Mouse (Mus musculus): Measurements from ENCODE around the gene Shmt2. TPM values are rescaled to one million over a fixed set of nuclear protein-coding genes. Genes with fewer than 3 reads are reported as not detected.

Gene Shmt2
- total RNA-seq, 2 experiments from 2014 or later, result 46.8 to 47.1 TPM

- DNase-seq, result no peak
Measured at GRCm38 (mm10) chr10:127512307-127512666, 10.0 kb downstream of the Shmt2 start.

DNA sequence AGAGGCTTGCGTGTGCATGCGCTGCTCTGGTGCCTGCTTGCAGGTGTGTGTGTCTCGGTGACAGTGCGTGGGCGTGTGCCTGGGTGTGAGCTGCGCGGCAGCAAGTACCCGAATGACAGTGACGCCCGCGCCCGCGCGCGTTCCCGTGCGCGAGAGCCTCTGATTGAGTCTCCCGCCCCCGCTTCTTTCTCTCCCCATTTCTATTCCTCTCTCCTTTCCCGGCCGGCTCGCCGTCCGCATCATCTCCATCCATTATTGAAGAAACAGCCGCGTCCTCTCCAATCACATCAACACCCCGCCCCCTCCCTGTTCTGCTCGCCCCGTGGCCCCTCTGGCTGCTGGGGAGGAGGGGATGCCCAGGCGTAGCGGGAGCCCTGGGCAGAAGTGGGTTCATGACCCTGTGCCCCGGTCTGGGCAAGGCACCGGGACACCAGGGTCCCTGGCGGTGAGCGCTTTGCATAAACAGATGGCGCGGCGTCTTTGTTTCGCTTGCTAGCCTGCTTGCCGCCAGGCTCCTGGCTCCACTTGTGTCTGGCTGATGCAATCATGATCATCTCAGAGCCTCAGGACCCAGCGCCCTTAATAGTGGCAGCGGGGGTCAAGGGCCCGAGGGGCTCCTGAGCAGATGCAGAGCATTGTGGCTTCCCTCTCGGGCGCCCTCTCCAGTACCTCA, 10.5 kb downstream of the Shmt2 start:
- peak; percentile 37 to 53 for DNase-seq

- no peak for DNase-seq
Measured at GRCm38 (mm10) chr10:127510895-127511617, 11.2 kb downstream of the Shmt2 start.

DNA sequence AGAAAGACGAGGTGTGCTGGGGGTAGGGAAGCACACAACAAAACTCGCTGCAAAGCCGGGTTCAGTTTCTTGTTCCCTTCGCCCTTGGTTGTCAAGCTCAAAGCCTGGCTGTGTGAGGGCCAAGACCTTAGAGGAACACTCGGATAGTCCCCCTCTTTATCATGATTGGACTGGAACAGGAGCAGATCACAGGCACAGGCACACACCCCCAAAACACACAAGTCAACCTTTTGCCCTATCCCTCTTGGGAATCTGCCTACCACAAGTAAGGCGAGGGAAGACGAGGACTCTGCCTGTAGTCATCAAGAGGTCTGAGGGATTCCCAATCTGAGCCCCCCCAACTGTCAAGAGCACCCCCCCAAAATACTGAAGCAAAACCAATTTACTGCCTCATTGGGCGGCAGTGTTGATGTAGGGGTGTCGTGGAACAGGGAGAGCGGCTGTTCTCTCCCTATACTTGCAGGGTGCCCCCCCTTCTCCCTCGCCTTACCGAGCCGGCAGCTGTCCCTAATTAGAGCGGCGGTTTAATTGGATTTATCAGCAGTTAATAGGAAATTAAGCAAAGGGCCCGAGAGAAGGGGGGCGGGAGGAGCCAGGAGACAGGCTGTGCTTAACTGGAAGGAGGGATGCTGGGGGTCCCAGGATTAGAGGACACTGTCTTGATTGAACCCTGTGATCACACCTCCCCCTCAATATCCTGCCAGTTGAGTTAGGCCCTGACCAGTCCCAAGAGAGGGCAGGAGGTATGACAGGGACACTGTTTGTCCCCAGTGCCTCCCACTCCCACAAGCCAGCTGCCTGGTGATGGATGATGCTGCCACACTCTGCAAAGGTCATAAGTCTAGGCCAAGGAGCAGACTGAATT, 12.2 kb downstream of the Shmt2 start:
- no peak for DNase-seq

DNA sequence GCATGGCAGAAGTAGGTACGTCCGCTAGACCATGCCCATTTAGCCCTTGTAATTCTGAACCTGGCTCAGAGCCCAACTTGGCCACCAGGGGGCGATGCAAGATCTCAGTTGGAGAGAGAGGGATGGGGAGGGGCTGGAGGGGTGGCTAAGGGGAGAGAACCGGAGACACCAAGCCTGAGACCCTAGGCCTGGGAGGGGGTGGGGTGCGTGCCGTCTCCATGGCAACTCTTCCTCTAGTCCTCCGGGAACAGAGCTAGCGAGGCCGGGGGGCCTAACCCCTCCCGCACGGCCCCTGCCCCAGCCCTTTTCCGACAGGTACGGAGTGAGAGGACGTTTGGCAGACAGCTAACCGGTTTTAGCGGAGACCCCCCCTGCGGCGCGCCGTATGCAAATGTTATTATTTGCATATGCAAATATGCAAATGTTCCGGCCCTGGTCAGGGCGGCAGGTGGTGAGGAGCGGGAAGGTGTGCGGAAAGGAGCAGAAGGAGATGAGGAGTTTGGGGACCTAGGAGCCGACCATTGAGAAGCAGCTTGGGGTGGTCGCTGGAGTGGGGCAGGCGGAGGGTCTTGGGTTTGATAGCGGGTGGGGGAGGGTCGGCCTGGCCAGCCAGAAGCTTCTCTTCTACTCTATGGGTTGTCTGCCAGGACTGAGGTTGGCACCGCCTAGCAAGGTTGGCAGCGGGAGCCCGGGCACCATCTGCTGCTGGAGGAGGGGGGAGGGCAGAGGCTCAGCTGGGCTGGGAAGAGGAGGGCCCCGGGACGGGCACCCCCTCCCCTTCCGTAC, 13.0 kb downstream of the Shmt2 start:
- DNase-seq, result peak; percentile 83 to 88

GRCm38 (mm10) chr10:127508239-127508638, 14.0 kb downstream of the Shmt2 start:
- DNase-seq, result peak; percentile 70 to 76

GRCm38 (mm10) chr10:127500894-127501893, 21.1 kb downstream of the Shmt2 start, which contains the start of gene Stac3:
Stac3 (plus strand) TSS chr10:127501686.
- no peak for DNase-seq

DNA sequence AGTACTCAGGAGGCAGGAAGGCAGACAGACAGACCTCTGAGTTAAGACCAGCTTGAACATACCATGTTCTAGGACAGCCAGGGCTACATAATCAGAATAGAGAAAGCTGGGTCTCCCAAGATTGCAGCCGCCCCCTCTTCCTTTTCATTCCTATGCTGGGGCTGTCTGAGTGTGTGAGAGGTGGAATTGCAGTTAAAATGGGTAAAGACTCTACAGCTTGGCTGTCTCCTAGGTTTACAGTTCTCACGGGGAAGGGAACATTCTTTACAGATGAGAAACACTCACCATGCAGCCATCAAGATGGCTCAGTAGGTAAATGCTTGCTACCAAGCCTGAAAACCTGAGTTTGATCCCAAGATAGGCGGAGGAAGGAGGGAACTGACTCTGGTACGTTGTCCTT, 22.2 kb downstream of the Shmt2 start:
- DNase-seq, result no peak

DNA sequence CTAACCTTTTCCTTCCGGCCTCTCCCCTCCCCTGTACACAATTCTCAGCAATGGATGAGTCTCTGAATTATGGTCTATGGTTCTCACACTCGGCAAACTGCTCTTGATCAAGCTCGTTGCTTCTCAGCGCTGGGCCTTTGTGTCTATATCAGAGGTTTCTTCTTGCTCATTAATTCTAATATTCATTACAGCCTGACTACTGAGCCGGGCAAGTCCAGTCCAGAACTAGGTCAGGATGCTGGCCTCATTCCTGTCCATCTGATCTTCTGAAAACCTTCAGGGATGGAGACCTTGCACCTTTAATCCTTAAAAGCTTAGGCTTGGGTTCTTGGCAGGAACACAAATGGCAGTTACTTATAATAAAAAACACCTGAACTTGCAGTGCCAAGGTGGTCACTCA, 22.7 kb downstream of the Shmt2 start:
- no peak for DNase-seq

- no peak for DNase-seq
Measured at GRCm38 (mm10) chr10:127496156-127496555, 26.1 kb downstream of the Shmt2 start.

GRCm38 (mm10) chr10:127492118-127492517, 30.1 kb downstream of the Shmt2 start:
- DNase-seq, result peak; percentile 45 to 58

GRCm38 (mm10) chr10:127491128-127491512, 31.1 kb downstream of the Shmt2 start:
- DNase-seq, result no peak

GRCm38 (mm10) chr10:127490160-127491127, 31.8 kb downstream of the Shmt2 start:
- DNase-seq, result no peak

- DNase-seq, result no peak
Measured at GRCm38 (mm10) chr10:127488856-127489255, 33.4 kb downstream of the Shmt2 start.

DNA sequence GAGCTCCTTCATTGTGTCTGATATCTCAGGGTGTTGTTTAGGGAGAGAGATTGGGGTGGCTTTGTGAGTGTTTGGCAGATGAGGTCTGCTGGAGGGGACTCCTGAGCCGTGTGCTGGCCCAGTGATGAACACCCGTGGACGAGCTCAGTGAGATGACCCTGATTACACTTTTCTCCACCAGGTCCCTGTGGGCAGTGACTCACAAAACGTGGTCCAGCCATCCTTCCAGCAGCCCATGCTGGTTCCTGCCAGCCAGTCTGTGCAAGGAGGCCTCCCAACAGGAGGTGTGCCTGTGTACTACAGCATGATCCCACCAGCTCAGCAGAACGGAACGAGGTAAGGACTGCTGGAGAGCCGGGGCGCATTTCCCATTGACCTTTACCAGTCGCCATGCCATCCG, 37.0 kb downstream of the Shmt2 start:
- DNase-seq, result no peak

GRCm38 (mm10) chr10:127480833-127481813, 41.1 kb downstream of the Shmt2 start:
- peak; percentile 83 to 86 for DNase-seq

DNA sequence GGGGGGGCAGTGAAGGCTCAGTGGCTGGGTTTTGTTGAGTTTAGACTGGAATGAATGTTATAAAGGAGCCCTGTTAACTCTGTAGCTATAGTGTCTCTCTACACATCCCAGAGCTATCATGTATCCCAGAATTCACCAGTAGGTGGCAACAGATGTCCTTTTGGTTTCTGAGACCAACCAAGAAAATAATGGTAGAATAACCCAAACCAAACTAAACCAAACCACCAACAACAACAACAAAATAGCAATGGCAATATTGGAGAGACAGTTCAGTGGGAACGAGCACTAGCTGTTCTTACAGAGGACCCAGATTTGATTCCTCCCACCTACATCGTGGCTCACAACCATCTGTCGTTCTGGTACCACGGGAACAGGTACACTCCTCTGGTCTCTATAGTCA, 43.1 kb downstream of the Shmt2 start:
- peak in 1 of 2 experiments; percentile 45 for DNase-seq

DNA sequence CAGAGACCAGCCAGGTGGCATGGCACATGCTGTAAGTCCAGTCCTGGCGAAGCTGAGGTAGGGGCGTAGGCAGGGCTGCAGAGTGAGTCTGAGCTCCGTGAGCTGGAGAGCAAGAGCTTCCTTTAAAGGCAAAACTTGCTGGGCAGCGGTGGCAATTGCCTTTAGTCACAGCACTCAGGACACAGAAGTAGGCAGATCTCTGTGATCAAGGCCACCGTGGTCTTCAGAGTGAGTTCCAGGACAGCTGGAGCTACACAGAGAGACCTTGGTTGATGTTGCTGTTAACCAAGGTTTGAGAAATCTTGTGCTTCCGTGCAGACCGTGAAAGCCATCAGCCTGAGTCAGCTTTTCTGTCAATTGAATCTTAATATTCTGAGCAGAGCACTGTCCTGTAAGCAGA, 44.9 kb downstream of the Shmt2 start:
- DNase-seq, result peak; percentile 57 to 58
